Mouse (Mus musculus) lung, embryonic 14.5 days (tissue): Measurements from ENCODE around the gene Sirt6. TPM values are rescaled to one million over a fixed set of nuclear protein-coding genes. Genes with fewer than 3 reads are reported as not detected.

Experiments
- ATAC-seq: fragments of 200-750 bp; cut with Nextera tagmentation; 2 replicates; pipeline ENCODE4 v1.8.0; 2017; ENCODE audit warnings: mild to moderate bottlenecking, moderate TSS enrichment, moderate library complexity; ENCODE audit not compliant: insufficient read depth
- DNase-seq: peaks from one replicate; pipeline ENCODE4 v3.0.0-alpha.2; 2015
- H3K27ac ChIP-seq: fragments of 300-500 bp; sonication (generic); 2 replicates; pipeline ENCODE4 v1.5.1; 2014; ENCODE audit warnings: low read depth, mild to moderate bottlenecking, moderate library complexity
- H3K27me3 ChIP-seq: fragments of 300-500 bp; sonication (generic); 2 replicates; pipeline ENCODE4 v1.6.1; 2014; ENCODE audit warnings: low read length, control low read depth; ENCODE audit not compliant: insufficient read depth
- H3K36me3 ChIP-seq: fragments of 300-500 bp; sonication (generic); 2 replicates; pipeline ENCODE4 v1.6.1; 2014; ENCODE audit warnings: control low read depth; ENCODE audit not compliant: insufficient read depth
- H3K4me1 ChIP-seq: fragments of 300-500 bp; sonication (generic); 2 replicates; pipeline ENCODE4 v1.6.1; 2014; ENCODE audit warnings: antibody characterized with exemption, control low read depth; ENCODE audit not compliant: insufficient read depth
- H3K4me2 ChIP-seq: fragments of 300-500 bp; sonication (generic); 2 replicates; pipeline ENCODE4 v1.6.1; 2014; ENCODE audit warnings: mild to moderate bottlenecking
- H3K4me3 ChIP-seq: fragments of 300-500 bp; sonication (generic); 2 replicates; pipeline ENCODE4 v1.5.1; 2014; ENCODE audit warnings: low read depth, low read length
- H3K9ac ChIP-seq: fragments of 300-500 bp; sonication (generic); 2 replicates; pipeline ENCODE4 v1.6.1; 2014
- H3K9me3 ChIP-seq: fragments of 300-500 bp; sonication (generic); 2 replicates; pipeline ENCODE4 v1.6.1; 2016; ENCODE audit warnings: low read depth, low read length, control low read depth
- CTCF ChIP-seq: IDR thresholded peaks from 2 replicates; pipeline ENCODE4 v1.5.1; 2016; ENCODE audit warnings: antibody characterized with exemption, low read depth
- WGBS: fragments of 180-500 bp; shearing (Covaris S2); extraction: QIAGEN DNeasy Blood & Tissue Kit; methylation state at CpG from one replicate; pipeline ENCODE4 v1.1.7; 2014; 5-methylcytosine and 5-hydroxymethylcytosine counted together
- polyA plus RNA-seq: library from polyadenylated mRNA; unstranded; fragments of >200 nt; fragmentation: Nextera tagmentation; extraction: Ambion mirVana; gene quantifications from 2 replicates; pipeline ENCODE4 v1.2.1, GENCODE M21; 2014

Sirt6 gene
- polyA plus RNA-seq, 1 experiment from 2014 or later: 39.3 TPM

DNA sequence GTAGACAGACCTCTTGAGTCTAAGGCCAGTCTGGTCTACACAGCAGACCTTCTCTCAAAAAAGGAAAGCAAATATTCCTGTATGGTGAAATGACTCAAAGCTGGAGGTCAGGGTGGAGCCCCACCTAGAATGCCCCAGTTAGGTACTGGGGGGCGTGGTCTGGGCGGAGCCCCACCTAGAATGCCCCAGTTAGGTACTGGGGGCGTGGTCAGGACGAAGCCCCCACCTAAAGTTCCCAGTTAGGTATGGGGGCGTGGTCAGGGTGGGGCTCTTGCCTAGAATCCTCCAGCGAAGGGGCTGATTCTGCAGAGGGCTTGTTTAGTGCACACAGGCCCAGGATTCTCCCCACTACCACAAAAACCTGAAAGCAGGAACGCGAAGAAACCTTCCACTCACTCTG is 4.2 kb downstream of the Sirt6 start:
- no peaks in the 10 kb centered on the region for H3K9me3 ChIP-seq
- no peak for TF ChIP-seq CTCF
- H3K4me1 ChIP-seq: peaks cover 11% of the 10 kb centered on the region
- no peak overlapping the region for H3K9ac ChIP-seq
- 58% methylated on average over 8 of the region's 8 CpGs for WGBS
- DNase-seq (no peak), ATAC-seq (no peak)
- no peak overlapping the region for H3K4me2 ChIP-seq
- H3K4me3 ChIP-seq: no peak overlapping the region
- no peak overlapping the region for H3K27ac ChIP-seq
- peaks cover 38% of the 10 kb centered on the region for H3K36me3 ChIP-seq
- H3K27me3 ChIP-seq: no peaks in the 10 kb centered on the region

DNA sequence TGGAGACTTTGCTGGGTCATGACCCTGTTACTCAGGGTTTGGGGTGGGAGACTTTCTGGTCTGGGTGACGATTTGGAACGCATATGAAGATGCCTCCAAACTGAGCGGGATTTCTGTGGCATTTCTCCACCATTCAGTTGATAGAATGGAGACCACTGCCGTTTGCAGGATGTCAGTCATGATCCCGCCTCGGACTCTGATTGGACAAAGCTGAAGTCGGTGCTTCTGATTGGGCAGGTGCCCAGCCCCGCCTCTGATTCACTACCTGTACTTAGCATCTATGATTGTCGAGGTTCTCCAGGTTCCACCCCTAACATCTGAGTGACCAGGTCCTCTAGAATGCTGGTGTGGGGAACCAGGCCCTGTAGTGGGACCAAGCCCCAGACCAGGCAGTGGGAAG is 6.8 kb downstream of the Sirt6 start:
- no peaks in the 10 kb centered on the region for H3K27me3 ChIP-seq
- H3K4me1 ChIP-seq: no peaks in the 10 kb centered on the region
- peaks cover 38% of the 10 kb centered on the region for H3K36me3 ChIP-seq
- no peak for DNase-seq
- no peak overlapping the region for H3K4me3 ChIP-seq
- ATAC-seq: no peak
- 60% methylated on average over 9 of the region's 9 CpGs for WGBS
- H3K27ac ChIP-seq: no peak overlapping the region
- H3K9ac ChIP-seq: no peak overlapping the region
- no peak overlapping the region for H3K4me2 ChIP-seq
- H3K9me3 ChIP-seq: no peaks in the 10 kb centered on the region
- TF ChIP-seq CTCF: no peak

DNA sequence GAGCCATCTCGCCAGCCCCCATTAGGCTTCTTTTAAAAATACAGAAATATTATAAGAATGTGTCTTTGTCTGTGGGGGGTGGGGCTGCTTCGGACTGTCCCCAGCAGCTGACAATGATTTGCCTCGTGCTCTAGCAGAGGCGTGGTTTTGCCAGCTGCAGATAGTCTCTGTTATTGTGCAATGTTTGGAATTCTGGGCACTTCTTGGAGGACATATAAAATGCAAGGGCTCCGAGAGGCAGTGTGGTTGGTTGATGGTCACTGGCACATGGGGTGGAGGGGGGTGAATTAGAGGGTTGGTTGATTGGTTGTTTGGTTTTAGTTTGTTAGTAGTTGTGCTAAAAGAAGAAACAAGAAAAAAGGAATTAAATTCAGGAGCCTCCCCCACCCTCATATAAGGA is 7.6 kb downstream of the Sirt6 start:
- H3K4me1 ChIP-seq: no peaks in the 10 kb centered on the region
- no peak overlapping the region for H3K27ac ChIP-seq
- TF ChIP-seq CTCF: no peak
- ATAC-seq (no peak), DNase-seq (no peak)
- H3K4me3 ChIP-seq: no peak overlapping the region
- H3K9me3 ChIP-seq: no peaks in the 10 kb centered on the region
- H3K9ac ChIP-seq: no peak overlapping the region
- H3K36me3 ChIP-seq: peaks cover 32% of the 10 kb centered on the region
- H3K4me2 ChIP-seq: no peak overlapping the region
- WGBS: 70% methylated on average over 5 of the region's 5 CpGs
- H3K27me3 ChIP-seq: no peaks in the 10 kb centered on the region

DNA sequence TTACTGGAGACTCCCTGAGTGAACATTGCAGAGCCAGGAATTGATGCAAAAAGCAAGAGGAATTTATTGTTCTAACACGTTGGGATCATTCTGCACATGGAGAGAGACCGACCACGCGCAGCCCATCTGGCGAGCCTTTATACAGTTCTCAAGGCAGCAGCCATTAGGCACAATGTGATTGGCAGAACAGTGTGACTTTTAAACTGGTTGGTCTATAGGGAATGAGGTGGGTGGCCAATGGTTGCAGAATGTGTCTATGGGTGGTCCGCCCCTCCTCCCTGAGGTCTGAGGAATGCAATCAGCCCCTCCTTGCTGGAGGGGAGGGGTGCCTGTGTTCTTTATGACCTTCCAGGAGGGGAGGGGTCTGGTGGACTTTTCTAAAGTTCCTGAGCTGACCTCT is 12.1 kb downstream of the Sirt6 start:
- H3K27me3 ChIP-seq: no peaks in the 10 kb centered on the region
- no peak overlapping the region for H3K9ac ChIP-seq
- WGBS: 40% methylated on average over 6 of the region's 6 CpGs
- TF ChIP-seq CTCF: no peak
- no peak overlapping the region for H3K4me3 ChIP-seq
- no peak overlapping the region for H3K27ac ChIP-seq
- no peaks in the 10 kb centered on the region for H3K9me3 ChIP-seq
- ATAC-seq: peak; percentile 59
- no peaks in the 10 kb centered on the region for H3K36me3 ChIP-seq
- DNase-seq: peak; percentile 55
- H3K4me2 ChIP-seq: no peak overlapping the region
- H3K4me1 ChIP-seq: no peaks in the 10 kb centered on the region

DNA sequence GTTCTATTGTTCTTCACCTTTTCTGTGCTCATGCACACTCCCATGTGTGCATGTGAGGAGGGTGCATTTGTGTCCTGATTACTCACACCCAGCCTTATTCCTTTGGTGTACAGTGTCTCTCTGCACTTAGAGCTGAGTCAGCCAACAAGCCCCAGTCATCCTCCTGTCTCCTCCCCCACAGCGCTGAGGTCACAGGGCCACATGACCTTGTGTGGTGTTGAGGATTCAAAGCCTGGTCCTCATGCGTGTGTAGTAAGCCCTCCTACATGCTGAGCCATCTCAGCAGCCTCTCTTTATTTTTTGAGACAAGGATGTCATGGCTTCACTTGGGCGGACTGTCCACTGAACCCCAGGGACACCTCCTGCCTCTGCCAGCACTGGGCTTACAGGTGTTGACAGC is 14.8 kb downstream of the Sirt6 start:
- Histone ChIP-seq H3K4me1 (no peaks in the 10 kb centered on the region), H3K9ac (no peak overlapping the region), H3K27me3 (no peaks in the 10 kb centered on the region), H3K9me3 (no peaks in the 10 kb centered on the region), H3K4me2 (no peak overlapping the region), H3K27ac (no peak overlapping the region), H3K36me3 (no peaks in the 10 kb centered on the region), H3K4me3 (no peak overlapping the region)
- WGBS: 62% methylated on average over 3 of the region's 3 CpGs
- DNase-seq: no peak
- no peak for ATAC-seq
- no peak for TF ChIP-seq CTCF

DNA sequence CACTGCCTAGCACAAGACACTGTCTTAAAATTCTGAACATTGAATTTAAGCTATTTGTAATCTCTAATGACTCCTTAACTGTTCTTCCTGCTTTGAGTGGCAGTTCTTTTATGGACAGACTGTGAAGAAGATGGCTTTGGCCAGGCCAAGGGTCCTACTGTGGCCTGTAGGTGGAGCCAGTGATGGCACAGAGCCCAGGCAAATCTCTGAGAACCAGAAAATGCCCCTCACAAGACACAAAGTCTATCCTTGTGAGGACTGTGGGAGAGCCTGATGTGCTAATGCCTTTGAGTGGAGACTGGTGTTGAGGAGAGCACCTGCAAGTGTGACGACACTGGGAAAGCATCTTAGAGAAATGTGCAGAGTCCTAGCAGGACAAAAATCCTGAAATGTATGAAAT is 19.3 kb downstream of the Sirt6 start:
- TF ChIP-seq CTCF: peak; percentile 38
- no peak for DNase-seq
- Histone ChIP-seq H3K4me2 (no peak overlapping the region), H3K27me3 (no peaks in the 10 kb centered on the region), H3K9me3 (no peaks in the 10 kb centered on the region), H3K4me3 (no peak overlapping the region), H3K36me3 (no peaks in the 10 kb centered on the region), H3K9ac (no peak overlapping the region), H3K4me1 (no peaks in the 10 kb centered on the region; the same call in 1 of the 2 replicates), H3K27ac (no peak overlapping the region)
- WGBS: 83% methylated on average over 1 of the region's 1 CpGs
- no peak for ATAC-seq

DNA sequence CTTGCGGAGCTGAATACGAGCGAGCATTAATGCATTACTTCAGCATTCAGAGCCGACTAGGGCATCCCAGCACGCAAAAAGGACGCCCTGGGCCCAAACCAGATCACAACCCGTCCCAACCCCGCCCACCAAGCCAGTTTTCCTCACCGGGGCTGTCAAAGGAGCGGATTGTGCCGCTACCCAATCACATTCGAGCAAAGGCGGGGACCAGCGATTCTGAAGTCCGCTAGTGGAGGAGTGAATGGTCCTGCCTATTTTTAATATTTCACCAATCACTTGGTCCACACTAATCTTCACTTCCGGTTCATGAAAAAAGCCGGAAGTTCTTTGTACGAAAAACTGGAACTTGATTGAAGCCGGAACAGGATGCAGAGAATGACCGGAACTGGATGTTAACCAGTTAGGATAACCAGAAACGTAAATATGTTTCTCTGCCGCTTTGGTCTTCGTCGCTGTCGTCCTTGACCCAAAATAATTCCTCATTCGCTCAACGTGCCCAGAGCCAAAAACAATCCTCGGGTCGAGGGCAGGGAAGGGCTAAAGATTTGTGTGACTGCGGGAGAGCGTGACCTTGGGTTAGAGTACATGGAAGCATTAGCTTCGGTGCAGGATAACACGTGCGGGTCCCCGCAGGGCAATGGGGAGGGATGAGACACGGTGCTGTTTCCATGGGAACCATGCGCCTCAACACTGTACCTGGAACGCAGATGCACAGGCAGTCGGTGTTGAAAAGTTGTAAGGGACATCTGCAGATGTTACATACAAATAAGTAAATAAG is 21.4 kb downstream of the Sirt6 start, which contains the start of gene BC025920:
BC025920 (plus strand) TSS at position 297 of the 778 bp plus-strand sequence.
- Histone ChIP-seq H3K27me3 (no peaks in the 10 kb centered on the region), H3K36me3 (no peaks in the 10 kb centered on the region), H3K4me2 (peak within 1 kb of the TSS; percentile 89), H3K9ac (peak within 1 kb of the TSS; percentile 64), H3K9me3 (no peaks in the 10 kb centered on the region), H3K27ac (peak within 1 kb of the TSS; percentile 90), H3K4me3 (peak within 1 kb of the TSS; percentile 56), H3K4me1 (peaks cover 5% of the 10 kb centered on the region)
- ATAC-seq (peak; percentile 87), DNase-seq (peak; percentile 98)
- peak; percentile 20; the same call in 1 of the 2 replicates for TF ChIP-seq CTCF
- 1% methylated on average over 39 of the region's 39 CpGs for WGBS
